Mouse (Mus musculus) naive thymus-derived CD4-positive, alpha-beta T cell, adult 2 months (primary cell): ENCODE results near the gene Grin2d.

Source experiments
- DNase-seq: peaks from one replicate; pipeline ENCODE4 v3.0.0-alpha.2; 2011; ENCODE audit warnings: low read depth

The Grin2d gene

GRCm38 (mm10) chr7:45782271-45782670 is 95.9 kb downstream of the Grin2d start:
- DNase-seq = no peak
